Mouse (Mus musculus) megakaryocyte, embryonic 14.5 days (primary cell): Measurements from ENCODE around the gene Slc35c2.

Source experiments
- FLI1 ChIP-seq: IDR thresholded peaks from 2 replicates; pipeline ENCODE4 v1.6.1; 2012; ENCODE audit warnings: low read length, inconsistent platforms, mixed read lengths
- GATA1 ChIP-seq: IDR thresholded peaks from 3 replicates; pipeline ENCODE4 v1.6.1; 2012; ENCODE audit warnings: mixed read lengths, low read length, inconsistent platforms, borderline replicate concordance

- TF ChIP-seq FLI1 (no peak), GATA1 (no peak)
These were observed 27.8 kb downstream of the Slc35c2 start for GRCm38 (mm10) chr2:165259859-165260258.
